Mouse (Mus musculus) embryonic facial prominence, embryonic 11.5 days (tissue): Measurements from ENCODE around the gene A530016L24Rik. TPM values are rescaled to one million over a fixed set of nuclear protein-coding genes. Genes with fewer than 3 reads are reported as not detected.

ENCODE experiments used
- ATAC-seq: fragments of 200-750 bp; cut with Nextera tagmentation; replicated peaks from 2 replicates; pipeline ENCODE4 v1.8.0; 2017; ENCODE audit warnings: low read depth; ENCODE audit not compliant: insufficient number of reproducible peaks, low FRiP score, low TSS enrichment
- DNase-seq: peaks from one replicate; pipeline ENCODE4 v3.0.0-alpha.2; 2015; ENCODE audit warnings: low spot score
- H3K27ac ChIP-seq: fragments of 300-500 bp; sonication (generic); replicated peaks from 2 replicates; pipeline ENCODE4 v1.5.1; 2014; ENCODE audit warnings: mild to moderate bottlenecking, low read depth, low read length, control low read depth
- H3K27me3 ChIP-seq: fragments of 300-500 bp; sonication (generic); 2 replicates; pipeline ENCODE4 v1.6.1; 2014; ENCODE audit warnings: mild to moderate bottlenecking, low read length, moderate library complexity, mixed read lengths; ENCODE audit not compliant: control insufficient read depth, insufficient read depth
- H3K36me3 ChIP-seq: fragments of 300-500 bp; sonication (generic); replicated peaks from 2 replicates; pipeline ENCODE4 v1.6.1; 2014; ENCODE audit warnings: low read depth, mild to moderate bottlenecking, low read length, moderate library complexity, mixed read lengths; ENCODE audit not compliant: control insufficient read depth, insufficient read depth
- H3K4me1 ChIP-seq: fragments of 300-500 bp; sonication (generic); 2 replicates; pipeline ENCODE4 v1.6.1; 2014; ENCODE audit warnings: low read length, mixed read lengths; ENCODE audit not compliant: control insufficient read depth, insufficient read depth
- H3K4me2 ChIP-seq: fragments of 300-500 bp; sonication (generic); 2 replicates; pipeline ENCODE4 v1.6.1; 2014; ENCODE audit warnings: low read depth, mild to moderate bottlenecking, control low read depth, low read length, moderate library complexity
- H3K4me3 ChIP-seq: fragments of 300-500 bp; sonication (generic); 2 replicates; pipeline ENCODE4 v1.5.1; 2014; ENCODE audit warnings: low read depth, low read length, control low read depth
- H3K9ac ChIP-seq: fragments of 300-500 bp; sonication (generic); replicated peaks from 2 replicates; pipeline ENCODE4 v1.6.1; 2014; ENCODE audit warnings: mild to moderate bottlenecking, control low read depth, low read length
- H3K9me3 ChIP-seq: fragments of 300-500 bp; sonication (generic); replicated peaks from 2 replicates; pipeline ENCODE4 v1.6.1; 2016; ENCODE audit warnings: mild to moderate bottlenecking, low read length, inconsistent platforms, mixed read lengths; ENCODE audit not compliant: control insufficient read depth
- WGBS: fragments of 180-500 bp; shearing (Covaris S2); extraction: QIAGEN DNeasy Blood & Tissue Kit; methylation state at CpG from one replicate; pipeline ENCODE4 v1.1.7; 2014; 5-methylcytosine and 5-hydroxymethylcytosine counted together
- polyA plus RNA-seq: library from polyadenylated mRNA; unstranded; fragments of >200 nt; fragmentation: Nextera tagmentation; extraction: Ambion mirVana; gene quantifications from 2 replicates; pipeline ENCODE4 v1.2.1, GENCODE M21; 2014

The A530016L24Rik gene
- polyA plus RNA-seq, 1 experiment from 2014 or later: not detected

GRCm38 (mm10) chr12:112542920-112543300 lies 53.7 kb downstream of the A530016L24Rik start:
- 3% methylated on average over 11 of the region's 11 CpGs for WGBS

GRCm38 (mm10) chr12:112543941-112544340 lies 54.7 kb downstream of the A530016L24Rik start:
- Histone ChIP-seq H3K27ac (no peak overlapping the region), H3K4me2 (no peak overlapping the region), H3K4me3 (no peak overlapping the region), H3K36me3 (no peaks in the 10 kb centered on the region), H3K9me3 (no peaks in the 10 kb centered on the region), H3K9ac (no peak overlapping the region), H3K4me1 (no peaks in the 10 kb centered on the region), H3K27me3 (no peaks in the 10 kb centered on the region)
- 66% methylated on average over 9 of the region's 9 CpGs for WGBS
- DNase-seq (no peak), ATAC-seq (no peak)

More at GRCm38 (mm10) chr12:112542920-112543300, 53.7 kb downstream of the A530016L24Rik start:
- DNase-seq (peak; percentile 93), ATAC-seq (peak; percentile 30; the same call in 1 of the 2 replicates)
- H3K9me3 ChIP-seq: no peaks in the 10 kb centered on the region
- no peak overlapping the region for H3K4me2 ChIP-seq
- H3K4me3 ChIP-seq: no peak overlapping the region
- no peak overlapping the region for H3K27ac ChIP-seq
- no peaks in the 10 kb centered on the region for H3K27me3 ChIP-seq
- H3K4me1 ChIP-seq: no peaks in the 10 kb centered on the region
- no peak overlapping the region; the same call in 1 of the 2 replicates for H3K9ac ChIP-seq
- H3K36me3 ChIP-seq: no peaks in the 10 kb centered on the region

- H3K4me3 ChIP-seq: no peak overlapping the region
- ATAC-seq: no peak
- 16% methylated on average over 12 of the region's 12 CpGs for WGBS
- no peaks in the 10 kb centered on the region for H3K36me3 ChIP-seq
- no peak overlapping the region for H3K4me2 ChIP-seq
- no peak for DNase-seq
- no peak overlapping the region for H3K9ac ChIP-seq
- no peaks in the 10 kb centered on the region for H3K4me1 ChIP-seq
- no peaks in the 10 kb centered on the region for H3K9me3 ChIP-seq
- no peaks in the 10 kb centered on the region for H3K27me3 ChIP-seq
- H3K27ac ChIP-seq: no peak overlapping the region
Observed at GRCm38 (mm10) chr12:112544946-112545701, 55.9 kb downstream of the A530016L24Rik start.

- ATAC-seq: no peak
- 91% methylated on average over 8 of the region's 8 CpGs for WGBS
- H3K36me3 ChIP-seq: no peaks in the 10 kb centered on the region
- no peak overlapping the region for H3K27ac ChIP-seq
- DNase-seq: no peak
- no peak overlapping the region for H3K4me3 ChIP-seq
- no peaks in the 10 kb centered on the region for H3K27me3 ChIP-seq
- no peak overlapping the region for H3K4me2 ChIP-seq
- H3K9ac ChIP-seq: no peak overlapping the region
- no peaks in the 10 kb centered on the region for H3K9me3 ChIP-seq
- H3K4me1 ChIP-seq: no peaks in the 10 kb centered on the region
Observed at GRCm38 (mm10) chr12:112546110-112546509, 56.9 kb downstream of the A530016L24Rik start.

- H3K36me3 ChIP-seq: no peaks in the 10 kb centered on the region
- DNase-seq: no peak
- H3K4me2 ChIP-seq: no peak overlapping the region
- no peaks in the 10 kb centered on the region for H3K27me3 ChIP-seq
- no peak overlapping the region for H3K9ac ChIP-seq
- no peak overlapping the region for H3K27ac ChIP-seq
- no peak overlapping the region for H3K4me3 ChIP-seq
- no peaks in the 10 kb centered on the region for H3K4me1 ChIP-seq
- ATAC-seq: no peak
- no peaks in the 10 kb centered on the region for H3K9me3 ChIP-seq
- WGBS: 94% methylated on average over 1 of the region's 1 CpGs
Observed at GRCm38 (mm10) chr12:112549287-112549686, 60.0 kb downstream of the A530016L24Rik start.

Other genes starting within 250 kb of the A530016L24Rik start
- 1.4 and 1.9 TPM in 2 replicates for gene Tmem179, start 27.3 kb downstream of the A530016L24Rik start, polyA plus RNA-seq
- gene Inf2, start 99.3 kb downstream of the A530016L24Rik start, polyA plus RNA-seq: 1.6 and 1.9 TPM in 2 replicates
- 4.0 and 4.2 TPM in 2 replicates for gene Adssl1, start 130.6 kb downstream of the A530016L24Rik start, polyA plus RNA-seq
- 222 and 241 TPM in 2 replicates for gene Siva1, start 155.2 kb downstream of the A530016L24Rik start, polyA plus RNA-seq
- gene Akt1, start 185.4 kb downstream of the A530016L24Rik start, polyA plus RNA-seq: 68.3 and 99.2 TPM in 2 replicates
- 2.3 and 2.6 TPM in 2 replicates for gene Zbtb42, start 189.4 kb downstream of the A530016L24Rik start, polyA plus RNA-seq
- gene Cep170b, start 231.0 kb downstream of the A530016L24Rik start, polyA plus RNA-seq: 5.3 and 8.0 TPM in 2 replicates